Mouse (Mus musculus) myocyte (in vitro differentiated cells): Measurements from ENCODE around the gene Srpk2.

Source experiments
- CEBPB ChIP-seq: IDR thresholded peaks from 2 replicates; pipeline ENCODE4 v1.6.1; 2011; ENCODE audit warnings: mild to moderate bottlenecking, moderate library complexity; ENCODE audit not compliant: poor library complexity, insufficient read depth, severe bottlenecking
- E2F4 ChIP-seq: IDR thresholded peaks from one replicate; pipeline ENCODE4 v1.6.1; 2011; ENCODE audit warnings: mild to moderate bottlenecking, control low read depth, moderate library complexity; ENCODE audit not compliant: insufficient read depth
- MAX ChIP-seq: IDR thresholded peaks from one replicate; pipeline ENCODE4 v1.6.1; 2011; ENCODE audit warnings: low read depth, mild to moderate bottlenecking, control low read depth
- MYOD1 ChIP-seq, 3 experiments: IDR thresholded peaks; one replicate each; pipeline ENCODE4 v1.6.1; 2011; ENCODE audit warnings: control low read depth in 2 of 3, low read depth in 2 of 3, mild to moderate bottlenecking in 2 of 3, moderate library complexity in 1 of 3; ENCODE audit not compliant: insufficient read length in 2 of 3, control insufficient read depth in 1 of 3
- MYOG ChIP-seq, 3 experiments: IDR thresholded peaks; one replicate each; pipeline ENCODE4 v1.6.1; 2011; ENCODE audit warnings: control low read depth in 2 of 3, low read depth in 2 of 3, mild to moderate bottlenecking in 2 of 3; ENCODE audit not compliant: insufficient read length in 2 of 3, control insufficient read depth in 1 of 3, insufficient read depth in 1 of 3
- POLR2A ChIP-seq: IDR thresholded peaks from one replicate; pipeline ENCODE4 v1.6.1; 2011; ENCODE audit warnings: low read depth, mild to moderate bottlenecking, control low read depth, moderate library complexity; ENCODE audit not compliant: insufficient read length
- POLR2AphosphoS2 ChIP-seq: IDR thresholded peaks from one replicate; pipeline ENCODE4 v1.6.1; 2011; ENCODE audit warnings: low read depth, control low read depth; ENCODE audit not compliant: insufficient read length
- REST ChIP-seq: IDR thresholded peaks from one replicate; pipeline ENCODE4 v1.6.1; 2011; ENCODE audit warnings: mild to moderate bottlenecking, control low read depth, moderate library complexity; ENCODE audit not compliant: insufficient read depth, insufficient read length
- SRF ChIP-seq: IDR thresholded peaks from one replicate; pipeline ENCODE4 v1.6.1; 2011; ENCODE audit warnings: low read depth; ENCODE audit not compliant: control insufficient read depth, insufficient read length
- TCF12 ChIP-seq: IDR thresholded peaks from one replicate; pipeline ENCODE4 v1.6.1; 2011; ENCODE audit warnings: mild to moderate bottlenecking, control low read depth; ENCODE audit not compliant: poor library complexity, insufficient read depth, severe bottlenecking
- TCF3 ChIP-seq: IDR thresholded peaks from one replicate; pipeline ENCODE4 v1.6.1; 2011; ENCODE audit warnings: low read depth, control low read depth; ENCODE audit not compliant: insufficient read length
- USF1 ChIP-seq: IDR thresholded peaks from one replicate; pipeline ENCODE4 v1.6.1; 2011; ENCODE audit warnings: low read depth, mild to moderate bottlenecking, control low read depth, moderate library complexity

DNA sequence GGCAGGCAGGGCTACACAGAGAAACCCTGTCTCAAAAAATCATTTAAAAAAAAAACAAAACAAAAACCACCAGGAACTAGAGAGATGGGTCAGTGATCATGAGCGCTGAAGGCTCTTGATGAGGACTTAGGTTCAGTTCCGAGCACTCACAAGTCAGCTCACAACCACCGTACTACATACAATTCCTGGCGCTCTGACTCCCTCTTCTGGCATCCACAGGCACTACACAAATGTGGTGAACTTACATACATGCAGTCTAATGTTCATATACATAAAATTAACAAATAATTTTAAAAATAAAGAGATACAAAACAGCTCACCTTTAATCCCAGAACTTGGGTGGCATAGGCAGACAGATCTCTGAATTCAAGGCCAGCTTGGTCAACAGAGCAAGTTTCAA lies 13.5 kb downstream of the Srpk2 start:
- no peak for TF ChIP-seq MAX
- no peak for TF ChIP-seq CEBPB
- no peak for TF ChIP-seq POLR2AphosphoS2
- no peak for TF ChIP-seq POLR2A
- no peak for TF ChIP-seq REST
- TF ChIP-seq MYOD1 (IDR thresholded peaks at IDR 0.05; ENCODE audit: control insufficient read depth in 1 of 3, insufficient read length in 2 of 3, low read depth in 2 of 3) = no peak
- TF ChIP-seq USF1 = no peak
- no peak for TF ChIP-seq E2F4
- TF ChIP-seq TCF12 = no peak
- no peak for TF ChIP-seq MYOG (IDR thresholded peaks at IDR 0.05; ENCODE audit: control insufficient read depth in 1 of 3, insufficient read depth in 1 of 3, insufficient read length in 2 of 3, low read depth in 2 of 3)
- no peak for TF ChIP-seq SRF
- no peak for TF ChIP-seq TCF3
